Mouse (Mus musculus) midbrain, embryonic 14.5 days (tissue): ENCODE measurements around the gene Acot11. TPM values are rescaled to one million over a fixed set of nuclear protein-coding genes. Genes with fewer than 3 reads are reported as not detected.
"Not testable (repeated sequence)": the region's sequence is repeated elsewhere in the genome, so short reads cannot be mapped to it uniquely, and the experiment has no call there.

Experiments used
- ATAC-seq: fragments of 200-750 bp; cut with Nextera tagmentation; 2 replicates; pipeline ENCODE4 v1.8.0; 2017; ENCODE audit warnings: moderate number of reproducible peaks, moderate library complexity; ENCODE audit not compliant: low FRiP score, low TSS enrichment
- DNase-seq: peaks from one replicate; pipeline ENCODE4 v3.0.0-alpha.2; 2015
- H3K27ac ChIP-seq: fragments of 300-500 bp; sonication (generic); replicated peaks from 2 replicates; pipeline ENCODE4 v1.5.1; 2014; ENCODE audit warnings: mild to moderate bottlenecking, low read depth, low read length, moderate library complexity
- H3K27me3 ChIP-seq: fragments of 300-500 bp; sonication (generic); 2 replicates; pipeline ENCODE4 v1.6.1; 2014; ENCODE audit warnings: low read length, control low read depth, mixed read lengths; ENCODE audit not compliant: control insufficient read depth, insufficient read depth
- H3K36me3 ChIP-seq: fragments of 300-500 bp; sonication (generic); 2 replicates; pipeline ENCODE4 v1.6.1; 2014; ENCODE audit warnings: low read length, control low read depth; ENCODE audit not compliant: control insufficient read depth, insufficient read depth
- H3K4me1 ChIP-seq: fragments of 300-500 bp; sonication (generic); 2 replicates; pipeline ENCODE4 v1.6.1; 2014; ENCODE audit warnings: mild to moderate bottlenecking, antibody characterized with exemption, low read length, control low read depth; ENCODE audit not compliant: control insufficient read depth, insufficient read depth
- H3K4me2 ChIP-seq: fragments of 300-500 bp; sonication (generic); 2 replicates; pipeline ENCODE4 v1.6.1; 2014; ENCODE audit warnings: mild to moderate bottlenecking, low read length, moderate library complexity
- H3K4me3 ChIP-seq: fragments of 300-500 bp; sonication (generic); replicated peaks from 2 replicates; pipeline ENCODE4 v1.5.1; 2014; ENCODE audit warnings: low read depth, low read length
- H3K9ac ChIP-seq: fragments of 300-500 bp; sonication (generic); replicated peaks from 2 replicates; pipeline ENCODE4 v1.6.1; 2014; ENCODE audit warnings: mild to moderate bottlenecking, low read length, moderate library complexity
- H3K9me3 ChIP-seq: fragments of 300-500 bp; sonication (generic); 2 replicates; pipeline ENCODE4 v1.6.1; 2016; ENCODE audit warnings: low read length, control low read depth, mixed read lengths; ENCODE audit not compliant: control insufficient read depth
- WGBS: fragments of 180-500 bp; shearing (Covaris S2); extraction: QIAGEN DNeasy Blood & Tissue Kit; methylation state at CpG from one replicate; pipeline ENCODE4 v1.1.7; 2014; 5-methylcytosine and 5-hydroxymethylcytosine counted together
- polyA plus RNA-seq: library from polyadenylated mRNA; unstranded; fragments of >200 nt; fragmentation: Nextera tagmentation; extraction: Ambion mirVana; gene quantifications from 2 replicates; pipeline ENCODE4 v1.2.1, GENCODE M21; 2014

The Acot11 gene
- polyA plus RNA-seq, 1 experiment from 2014 or later, result 1.3 TPM

GRCm38 (mm10) chr4:106776998-106777397 lies 27.8 kb downstream of the Acot11 start:
- Histone ChIP-seq H3K36me3 (no peaks in the 10 kb centered on the region), H3K4me1 (peaks cover 39% of the 10 kb centered on the region), H3K4me2 (no peak overlapping the region), H3K9me3 (no peaks in the 10 kb centered on the region), H3K27ac (peak overlapping the region; percentile 43), H3K9ac (no peak overlapping the region), H3K27me3 (no peaks in the 10 kb centered on the region), H3K4me3 (no peak overlapping the region)
- peak; percentile 93 for DNase-seq
- WGBS, result 21% methylated on average over 3 of the region's 3 CpGs
- ATAC-seq, result peak; percentile 60; the same call in 1 of the 2 replicates

- H3K4me2 ChIP-seq, H3K36me3 ChIP-seq, DNase-seq, H3K4me3 ChIP-seq, H3K27ac ChIP-seq, H3K27me3 ChIP-seq, ATAC-seq, H3K9me3 ChIP-seq, H3K9ac ChIP-seq: not testable (repeated sequence)
- peaks cover 36% of the 10 kb centered on the region for H3K4me1 ChIP-seq
- 90% methylated on average over 6 of the region's 6 CpGs for WGBS
Measured at GRCm38 (mm10) chr4:106775767-106776166, 29.0 kb downstream of the Acot11 start.

GRCm38 (mm10) chr4:106772558-106772957 lies 32.2 kb downstream of the Acot11 start:
- no peak for ATAC-seq
- H3K27me3 ChIP-seq, result no peaks in the 10 kb centered on the region
- 94% methylated on average over 1 of the region's 1 CpGs for WGBS

GRCm38 (mm10) chr4:106769306-106769705 lies 35.5 kb downstream of the Acot11 start:
- no peak overlapping the region for H3K9ac ChIP-seq
- ATAC-seq (no peak), DNase-seq (no peak)
- H3K4me1 ChIP-seq, result no peaks in the 10 kb centered on the region
- H3K4me2 ChIP-seq, result no peak overlapping the region
- H3K27ac ChIP-seq, result no peak overlapping the region
- no peaks in the 10 kb centered on the region for H3K27me3 ChIP-seq
- no peak overlapping the region for H3K4me3 ChIP-seq
- H3K9me3 ChIP-seq, result no peaks in the 10 kb centered on the region
- 77% methylated on average over 2 of the region's 2 CpGs for WGBS
- H3K36me3 ChIP-seq, result no peaks in the 10 kb centered on the region

More at GRCm38 (mm10) chr4:106772558-106772957, 32.2 kb downstream of the Acot11 start:
- DNase-seq, result no peak
- Histone ChIP-seq H3K4me2 (no peak overlapping the region), H3K36me3 (no peaks in the 10 kb centered on the region), H3K9ac (no peak overlapping the region), H3K27ac (no peak overlapping the region), H3K9me3 (no peaks in the 10 kb centered on the region), H3K4me1 (peaks cover 13% of the 10 kb centered on the region), H3K4me3 (no peak overlapping the region)

DNA sequence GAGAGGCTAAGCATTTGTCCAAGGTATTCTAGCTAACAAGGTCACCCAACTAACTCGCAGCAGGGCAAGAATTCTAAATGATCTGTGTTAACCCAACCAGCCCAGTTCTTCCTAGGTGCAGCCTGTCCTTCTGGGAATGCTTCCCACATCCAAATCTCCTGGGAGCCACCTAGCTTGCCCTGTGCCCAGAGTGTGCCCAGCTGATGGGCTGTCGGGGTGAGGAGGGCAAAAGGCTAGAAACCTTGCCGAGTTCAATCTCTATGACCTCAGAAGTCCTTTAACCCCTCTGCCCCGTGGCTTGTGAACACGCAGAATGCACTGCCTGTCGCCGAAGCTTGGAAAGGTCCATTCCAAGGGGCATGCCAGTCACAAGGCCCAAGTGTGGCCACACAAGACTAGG lies 40.6 kb downstream of the Acot11 start:
- Histone ChIP-seq H3K27ac (no peak overlapping the region), H3K4me1 (no peaks in the 10 kb centered on the region), H3K27me3 (no peaks in the 10 kb centered on the region), H3K36me3 (no peaks in the 10 kb centered on the region), H3K4me2 (no peak overlapping the region), H3K9ac (no peak overlapping the region), H3K4me3 (no peak overlapping the region), H3K9me3 (no peaks in the 10 kb centered on the region)
- DNase-seq (no peak), ATAC-seq (no peak)
- 69% methylated on average over 7 of the region's 7 CpGs for WGBS

DNA sequence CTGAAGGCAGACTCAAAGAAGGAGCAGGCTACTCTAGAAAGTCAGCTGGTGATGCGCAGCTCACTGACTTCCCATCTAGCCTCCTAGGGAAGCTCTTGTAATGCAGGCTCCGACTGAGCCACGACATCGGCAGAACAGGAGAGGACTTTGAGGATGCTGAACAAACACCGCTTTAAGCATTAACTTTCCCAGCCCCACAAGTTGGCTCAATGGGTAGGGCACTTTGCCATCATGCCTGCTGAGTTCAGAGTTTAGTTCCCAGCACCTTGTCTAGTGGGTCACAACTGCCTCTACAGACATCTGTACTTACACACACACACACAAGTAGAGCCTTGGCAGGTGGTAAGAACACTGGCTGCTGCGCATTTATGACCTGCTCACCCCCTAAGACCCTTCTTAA lies 53.1 kb downstream of the Acot11 start:
- DNase-seq (no peak), ATAC-seq (no peak)
- 87% methylated on average over 6 of the region's 6 CpGs for WGBS
- no peak overlapping the region for H3K4me3 ChIP-seq
- H3K27ac ChIP-seq, result no peak overlapping the region
- H3K27me3 ChIP-seq, result no peaks in the 10 kb centered on the region
- no peaks in the 10 kb centered on the region for H3K9me3 ChIP-seq
- H3K4me2 ChIP-seq, result no peak overlapping the region
- H3K36me3 ChIP-seq, result no peaks in the 10 kb centered on the region
- H3K4me1 ChIP-seq, result peaks cover 9% of the 10 kb centered on the region; the same call in 1 of the 2 replicates
- H3K9ac ChIP-seq, result no peak overlapping the region

DNA sequence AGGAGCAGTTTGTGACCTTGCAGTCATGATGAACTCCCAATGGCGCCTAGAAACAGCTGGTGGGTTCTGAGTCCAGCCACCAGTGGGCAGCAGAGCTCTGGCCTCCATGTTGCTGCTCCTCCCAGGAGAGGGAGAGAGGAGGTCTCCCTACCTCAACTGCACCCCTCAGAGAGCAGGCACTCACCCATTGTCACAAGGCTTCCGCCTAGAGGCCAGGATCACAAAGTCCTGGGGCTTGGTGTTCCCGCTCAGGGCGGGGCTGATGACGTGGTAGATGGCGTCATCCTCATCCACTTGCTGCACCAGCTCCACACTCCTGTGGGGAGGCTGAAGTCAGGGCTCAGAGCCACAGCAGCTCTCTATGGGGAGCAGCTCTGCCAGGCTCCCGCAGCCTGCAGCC lies 55.1 kb downstream of the Acot11 start:
- peak; percentile 84 for ATAC-seq
- no peaks in the 10 kb centered on the region for H3K36me3 ChIP-seq
- H3K27ac ChIP-seq, result peak overlapping the region; percentile 41; the same call in 1 of the 2 replicates
- H3K4me2 ChIP-seq, result peak overlapping the region; percentile 45
- H3K9me3 ChIP-seq, result no peaks in the 10 kb centered on the region
- peaks cover 9% of the 10 kb centered on the region; the same call in 1 of the 2 replicates for H3K4me1 ChIP-seq
- H3K9ac ChIP-seq, result no peak overlapping the region; the same call in 1 of the 2 replicates
- WGBS, result 3% methylated on average over 7 of the region's 7 CpGs
- peak overlapping the region; percentile 20; the same call in 1 of the 2 replicates for H3K4me3 ChIP-seq
- DNase-seq, result peak; percentile 85
- H3K27me3 ChIP-seq, result no peaks in the 10 kb centered on the region

DNA sequence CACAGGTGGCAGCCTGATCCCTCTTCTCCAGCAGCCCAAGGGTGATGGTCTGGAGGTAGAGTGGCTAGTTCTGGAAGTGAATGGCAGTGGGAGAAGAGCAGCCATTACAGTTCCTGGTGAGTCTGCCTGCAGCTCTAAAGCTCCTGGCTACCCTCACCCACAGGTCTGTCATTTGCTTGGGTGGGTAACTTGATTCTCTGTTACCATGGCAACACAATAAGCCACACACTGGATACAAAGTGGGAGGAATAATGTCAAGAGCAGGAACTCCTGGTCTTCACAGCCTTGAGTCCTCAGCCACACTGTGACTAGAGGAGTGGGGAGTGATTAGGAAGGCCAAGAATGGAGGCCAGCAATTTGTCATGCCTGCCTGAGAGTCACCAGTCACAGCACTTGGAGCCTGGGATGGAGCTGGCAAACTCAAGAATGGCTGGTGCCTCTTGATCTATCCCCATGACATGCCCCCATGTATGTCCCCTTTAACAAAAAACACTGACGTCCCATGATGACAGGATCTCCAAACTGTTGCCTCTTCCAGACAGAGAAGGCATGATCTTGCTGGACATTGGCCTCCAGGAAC lies 57.7 kb downstream of the Acot11 start:
- Histone ChIP-seq H3K4me2 (no peak overlapping the region), H3K4me1 (peaks cover 9% of the 10 kb centered on the region; the same call in 1 of the 2 replicates), H3K4me3 (no peak overlapping the region), H3K9ac (no peak overlapping the region), H3K9me3 (no peaks in the 10 kb centered on the region), H3K27me3 (no peaks in the 10 kb centered on the region), H3K27ac (no peak overlapping the region), H3K36me3 (no peaks in the 10 kb centered on the region)
- 59% methylated on average over 1 of the region's 1 CpGs for WGBS
- ATAC-seq (no peak), DNase-seq (peak; percentile 44)

DNA sequence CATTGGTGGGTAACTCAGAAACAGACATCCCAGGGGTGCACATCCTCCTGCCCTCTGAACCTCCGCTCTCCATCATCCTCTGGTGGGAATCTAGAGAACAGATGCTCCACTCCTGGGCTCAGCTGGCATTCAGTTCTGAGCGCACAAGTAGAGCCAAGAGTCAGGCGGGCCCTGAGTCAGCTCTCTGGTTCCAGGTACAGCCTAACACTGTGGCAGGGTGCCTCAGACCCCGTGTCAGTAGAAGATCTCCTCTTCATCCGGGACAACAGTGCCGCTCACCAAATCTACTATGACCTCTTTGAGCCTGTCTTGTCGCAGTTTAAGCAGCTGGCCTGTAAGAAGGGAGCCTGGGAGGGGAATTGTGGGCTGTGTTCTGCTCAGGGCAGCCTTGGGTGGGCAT lies 58.9 kb downstream of the Acot11 start:
- H3K4me1 ChIP-seq, result peaks cover 9% of the 10 kb centered on the region; the same call in 1 of the 2 replicates
- no peaks in the 10 kb centered on the region for H3K9me3 ChIP-seq
- H3K36me3 ChIP-seq, result no peaks in the 10 kb centered on the region
- H3K4me2 ChIP-seq, result no peak overlapping the region
- no peak overlapping the region for H3K4me3 ChIP-seq
- H3K27ac ChIP-seq, result no peak overlapping the region
- no peak overlapping the region for H3K9ac ChIP-seq
- H3K27me3 ChIP-seq, result no peaks in the 10 kb centered on the region
- ATAC-seq (no peak), DNase-seq (no peak)
- WGBS, result 73% methylated on average over 7 of the region's 7 CpGs
